Mouse (Mus musculus) CH12.LX (cell line): ENCODE measurements around the gene Psmb11. TPM values are rescaled to one million over a fixed set of nuclear protein-coding genes. Genes with fewer than 3 reads are reported as not detected.

ENCODE experiments used
- DNase-seq: peaks from one replicate; pipeline ENCODE4 v3.0.0-alpha.2; 2013; ENCODE audit errors: extremely low read depth
- H3K27ac ChIP-seq: 2 replicates; pipeline ENCODE4 v1.5.1; 2012; ENCODE audit warnings: low read depth, mild to moderate bottlenecking, control low read depth, moderate library complexity; ENCODE audit not compliant: insufficient read depth
- H3K27me3 ChIP-seq: replicated peaks from 2 replicates; pipeline ENCODE3; 2012; ENCODE audit warnings: inconsistent platforms
- H3K36me3 ChIP-seq, 2 experiments: replicated peaks in 1 of 2; 2 replicates each; pipeline versions ENCODE3 to v1.6.1; 2012; ENCODE audit warnings: inconsistent platforms in 1 of 2, low read length in 1 of 2, mild to moderate bottlenecking in 1 of 2, mixed read lengths in 1 of 2, moderate library complexity in 1 of 2; ENCODE audit not compliant: control insufficient read depth in 1 of 2, insufficient read depth in 1 of 2
- H3K4me1 ChIP-seq, 2 experiments: 2 replicates each; pipeline ENCODE4 v1.6.1; 2012; ENCODE audit warnings: inconsistent platforms in 1 of 2, moderate library complexity in 1 of 2; ENCODE audit not compliant: insufficient read depth in 2 of 2, control insufficient read depth in 1 of 2
- H3K4me2 ChIP-seq: 2 replicates; pipeline ENCODE4 v1.6.1; 2012; ENCODE audit warnings: low read depth, mild to moderate bottlenecking, control low read depth; ENCODE audit not compliant: poor library complexity, insufficient read depth, severe bottlenecking
- H3K4me3 ChIP-seq, 3 experiments: fragments of 150-350 bp in 1 of 3; sonication (generic) in 1 of 3; replicated peaks in 1 of 3; 2 replicates each; pipeline versions ENCODE3 to v1.5.1; 2011 to 2012; ENCODE audit warnings: low read depth in 2 of 3, low read length in 2 of 3, mild to moderate bottlenecking in 2 of 3, moderate library complexity in 2 of 3, control low read depth in 1 of 3, improper control_type of control experiment in 1 of 3, inconsistent platforms in 1 of 3, mixed read lengths in 1 of 3; ENCODE audit not compliant: poor library complexity in 1 of 3
- H3K79me2 ChIP-seq: replicated peaks from 2 replicates; pipeline ENCODE4 v1.6.1; 2012; ENCODE audit warnings: mild to moderate bottlenecking, moderate library complexity; ENCODE audit not compliant: control insufficient read depth, poor library complexity, insufficient read depth, severe bottlenecking; ENCODE audit errors: extremely low read depth
- H3K9ac ChIP-seq: 2 replicates; pipeline ENCODE4 v1.6.1; 2012; ENCODE audit warnings: low read depth, mild to moderate bottlenecking, control low read depth, moderate library complexity; ENCODE audit not compliant: insufficient read depth
- H3K9me3 ChIP-seq: replicated peaks from 2 replicates; pipeline ENCODE3; 2012; ENCODE audit warnings: low read length, inconsistent platforms, mixed read lengths
- BHLHE40 ChIP-seq: IDR thresholded peaks from 2 replicates; pipeline ENCODE4 v1.6.1; 2011; ENCODE audit warnings: mild to moderate bottlenecking, low read depth, low read length, improper control_type of control experiment
- CHD1 ChIP-seq: IDR thresholded peaks from 2 replicates; pipeline ENCODE4 v1.6.1; 2012; ENCODE audit warnings: low read depth, low read length, improper control_type of control experiment, inconsistent platforms
- CTCF ChIP-seq, 2 experiments: IDR thresholded peaks in 1 of 2; conservative IDR thresholded peaks in 1 of 2; 2 replicates each; pipeline ENCODE4 v1.5.1; 2011 to 2012; ENCODE audit warnings: low read depth in 2 of 2, low read length in 2 of 2, improper control_type of control experiment in 1 of 2, inconsistent platforms in 1 of 2, mild to moderate bottlenecking in 1 of 2, moderate library complexity in 1 of 2
- E2F4 ChIP-seq: IDR thresholded peaks from 2 replicates; pipeline ENCODE4 v1.6.1; 2011; ENCODE audit warnings: low read depth, low read length, improper control_type of control experiment; ENCODE audit not compliant: insufficient replicate concordance
- ELF1 ChIP-seq: IDR thresholded peaks from 2 replicates; pipeline ENCODE4 v1.6.1; 2014; ENCODE audit warnings: low read depth, mild to moderate bottlenecking, inconsistent platforms, low read length, improper control_type of control experiment
- EP300 ChIP-seq: IDR thresholded peaks from 2 replicates; pipeline ENCODE4 v1.6.1; 2011; ENCODE audit warnings: low read length, improper control_type of control experiment
- ETS1 ChIP-seq: conservative IDR thresholded peaks from 2 replicates; pipeline ENCODE4 v1.6.1; 2012; ENCODE audit warnings: low read depth, mild to moderate bottlenecking, inconsistent platforms, low read length, improper control_type of control experiment, moderate library complexity
- GABPA ChIP-seq: IDR thresholded peaks from 2 replicates; pipeline ENCODE4 v1.6.1; 2012; ENCODE audit warnings: low read depth, low read length, improper control_type of control experiment, inconsistent platforms; ENCODE audit not compliant: insufficient replicate concordance
- HCFC1 ChIP-seq: IDR thresholded peaks from 2 replicates; pipeline ENCODE4 v1.6.1; 2012; ENCODE audit warnings: low read depth, mild to moderate bottlenecking, inconsistent platforms, low read length, improper control_type of control experiment
- JUN ChIP-seq: IDR thresholded peaks from 2 replicates; pipeline ENCODE4 v1.6.1; 2011; ENCODE audit warnings: low read depth, mild to moderate bottlenecking, low read length, improper control_type of control experiment, moderate library complexity; ENCODE audit not compliant: insufficient read depth
- JUND ChIP-seq: conservative IDR thresholded peaks from 2 replicates; pipeline ENCODE4 v1.6.1; 2011; ENCODE audit warnings: low read depth, low read length, improper control_type of control experiment
- KAT2A ChIP-seq: IDR thresholded peaks from 2 replicates; pipeline ENCODE4 v1.6.1; 2012; ENCODE audit warnings: low read length, improper control_type of control experiment, inconsistent platforms; ENCODE audit not compliant: insufficient replicate concordance
- MAX ChIP-seq: IDR thresholded peaks from 2 replicates; pipeline ENCODE4 v1.6.1; 2011; ENCODE audit warnings: low read length, improper control_type of control experiment
- MAZ ChIP-seq: IDR thresholded peaks from 2 replicates; pipeline ENCODE4 v1.6.1; 2012; ENCODE audit warnings: low read depth, mild to moderate bottlenecking, inconsistent platforms, low read length, improper control_type of control experiment, moderate library complexity
- MXI1 ChIP-seq: IDR thresholded peaks from 2 replicates; pipeline ENCODE4 v1.6.1; 2011; ENCODE audit warnings: mild to moderate bottlenecking, low read depth, low read length, improper control_type of control experiment
- MYC ChIP-seq: IDR thresholded peaks from 2 replicates; pipeline ENCODE4 v1.6.1; 2011; ENCODE audit warnings: low read depth, mild to moderate bottlenecking, improper control_type of control experiment, low read length
- NELFE ChIP-seq: IDR thresholded peaks from 2 replicates; pipeline ENCODE4 v1.6.1; 2011; ENCODE audit warnings: low read depth, low read length, improper control_type of control experiment
- NRF1 ChIP-seq: IDR thresholded peaks from 2 replicates; pipeline ENCODE4 v1.6.1; 2014; ENCODE audit warnings: low read depth, mild to moderate bottlenecking, inconsistent platforms, low read length, improper control_type of control experiment, moderate library complexity
- PAX5 ChIP-seq: IDR thresholded peaks from 2 replicates; pipeline ENCODE4 v1.6.1; 2012; ENCODE audit warnings: low read length, inconsistent platforms, mixed read lengths
- POLR2A ChIP-seq: IDR thresholded peaks from 2 replicates; pipeline ENCODE4 v1.6.1; 2011; ENCODE audit warnings: low read depth, mild to moderate bottlenecking, improper control_type of control experiment, low read length
- RAD21 ChIP-seq: IDR thresholded peaks from 2 replicates; pipeline ENCODE4 v1.6.1; 2011; ENCODE audit warnings: low read depth, mild to moderate bottlenecking, low read length, improper control_type of control experiment, moderate library complexity
- SMC3 ChIP-seq: IDR thresholded peaks from 2 replicates; pipeline ENCODE4 v1.6.1; 2011; ENCODE audit warnings: low read depth, low read length, improper control_type of control experiment
- TBP ChIP-seq: conservative IDR thresholded peaks from 2 replicates; pipeline ENCODE4 v1.6.1; 2011; ENCODE audit warnings: low read depth, low read length, improper control_type of control experiment
- TCF12 ChIP-seq: IDR thresholded peaks from 2 replicates; pipeline ENCODE4 v1.6.1; 2014; ENCODE audit warnings: low read depth, mild to moderate bottlenecking, inconsistent platforms, low read length, improper control_type of control experiment
- UBTF ChIP-seq: IDR thresholded peaks from 2 replicates; pipeline ENCODE4 v1.6.1; 2012; ENCODE audit warnings: low read depth, mild to moderate bottlenecking, inconsistent platforms, low read length, improper control_type of control experiment, moderate library complexity
- USF1 ChIP-seq: IDR thresholded peaks from 2 replicates; pipeline ENCODE4 v1.6.1; 2014; ENCODE audit warnings: low read depth, mild to moderate bottlenecking, inconsistent platforms, low read length, improper control_type of control experiment
- ZC3H11A ChIP-seq: IDR thresholded peaks from 2 replicates; pipeline ENCODE4 v1.6.1; 2012; ENCODE audit warnings: low read depth, mild to moderate bottlenecking, inconsistent platforms, low read length, improper control_type of control experiment
- ZMIZ1 ChIP-seq: IDR thresholded peaks from 2 replicates; pipeline ENCODE4 v1.6.1; 2012; ENCODE audit warnings: low read depth, mild to moderate bottlenecking, inconsistent platforms, low read length, improper control_type of control experiment
- ZNF384 ChIP-seq: IDR thresholded peaks from 2 replicates; pipeline ENCODE4 v1.6.1; 2012; ENCODE audit warnings: low read depth, low read length, improper control_type of control experiment, inconsistent platforms
- dilution Hi-C: fragments of 300-500 bp; cut with MboI; formaldehyde crosslinking; loops from 2 replicates; pipeline ENCODE4 v1.14.3; 2020; ENCODE audit warnings: low sequenced_read_pairs; ENCODE audit not compliant: extremely low pct_unique_long_range_greater_than_20kb, extremely low pct_ligation_motif_present
- in situ Hi-C: fragments of 300-500 bp; cut with MboI; formaldehyde crosslinking; loops from 3 replicates; pipeline ENCODE4 v1.14.3; 2019; ENCODE audit warnings: low sequenced_read_pairs, low pct_ligation_motif_present, low pct_unique_long_range_greater_than_20kb, mixed read lengths
- polyA plus RNA-seq: library from polyadenylated mRNA; unstranded; fragments of >175 nt; gene quantifications from 2 replicates; pipeline ENCODE4 v1.2.1, GENCODE M21; 2012; ENCODE audit warnings: low read depth; ENCODE audit not compliant: insufficient read length
- total RNA-seq, 2 experiments: library from RNA; depleted of rRNA; stranded (reverse); fragments of 300-350 nt in 1 of 2; fragments of >200 nt in 1 of 2; gene quantifications; 2 replicates each; pipeline ENCODE4 v1.2.3; 2012 to 2014

Psmb11 gene
- total and polyA plus RNA-seq, 3 experiments, result not detected

DNA sequence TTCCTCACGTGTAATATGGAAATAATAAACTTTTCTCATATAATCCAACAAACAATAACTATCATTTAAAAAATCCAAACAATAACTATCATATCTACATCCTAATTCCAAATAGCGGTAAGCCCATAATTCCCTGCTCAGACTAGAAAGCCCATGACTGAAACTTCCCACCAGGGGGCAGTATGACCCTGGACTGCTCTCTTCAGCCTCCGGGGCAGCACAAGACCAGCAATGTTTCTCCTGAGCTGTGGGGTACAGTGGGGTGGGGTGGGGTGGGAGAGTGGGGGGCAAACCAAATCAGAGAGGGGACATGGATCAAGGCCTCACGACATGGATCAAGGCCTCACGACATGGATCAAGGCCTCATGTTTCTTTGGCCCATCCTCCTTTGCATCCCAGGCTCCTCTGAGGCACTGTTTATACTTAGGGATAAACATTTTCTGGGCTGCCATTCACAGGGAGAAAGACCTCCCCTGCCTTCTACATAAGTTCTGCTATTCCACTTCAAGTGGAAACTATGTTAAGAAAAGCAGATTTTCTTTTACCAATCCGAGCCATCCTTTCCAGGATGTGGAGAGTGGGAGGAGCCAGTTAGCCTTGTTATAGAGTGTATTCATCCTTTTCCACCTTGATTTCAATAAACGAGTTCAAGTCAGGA is 37.4 kb upstream of the Psmb11 start:
- in situ Hi-C loops, result no loop called here
- peaks cover 0 to 12% of the 10 kb centered on the region in 2 experiments; a peak in 1 of 4 replicates for H3K4me1 ChIP-seq
- no peak overlapping the region for H3K27ac ChIP-seq
- dilution Hi-C loops, result no loop called here
- H3K9ac ChIP-seq, result no peak overlapping the region
- no peak overlapping the region for H3K4me2 ChIP-seq
- no peaks in the 10 kb centered on the region for H3K27me3 ChIP-seq
- H3K9me3 ChIP-seq, result no peaks in the 10 kb centered on the region
- no peak overlapping the region for H3K4me3 ChIP-seq
- DNase-seq, result peak; percentile 49
- no peak for TF ChIP-seq HCFC1
- TF ChIP-seq EP300, result no peak
- TF ChIP-seq ZC3H11A, result no peak
- TF ChIP-seq CHD1, result no peak
- peak; percentile 7 to 66; a peak in 2 of 4 replicates for TF ChIP-seq CTCF (conservative IDR thresholded peaks at IDR 0.05 in 1 of 2, IDR thresholded peaks at IDR 0.05 in 1 of 2; ENCODE audit: low read depth in 2 of 2, low read length in 2 of 2)
- TF ChIP-seq RAD21, result peak; percentile 38
- TF ChIP-seq ZMIZ1, result no peak
- TF ChIP-seq NELFE, result no peak
- no peak for TF ChIP-seq PAX5
- TF ChIP-seq GABPA, result no peak
- no peak for TF ChIP-seq E2F4
- no peak for TF ChIP-seq MXI1
- no peak for TF ChIP-seq JUN
- TF ChIP-seq MAX, result no peak
- TF ChIP-seq POLR2A, result no peak
- no peak for TF ChIP-seq KAT2A
- no peak for TF ChIP-seq ELF1
- TF ChIP-seq NRF1, result no peak
- no peak for TF ChIP-seq JUND
- peak; percentile 46 for TF ChIP-seq SMC3
- TF ChIP-seq MYC, result no peak
- peaks cover 3 to 17% of the 10 kb centered on the region in 2 experiments for H3K36me3 ChIP-seq
- H3K79me2 ChIP-seq, result no peaks in the 10 kb centered on the region

DNA sequence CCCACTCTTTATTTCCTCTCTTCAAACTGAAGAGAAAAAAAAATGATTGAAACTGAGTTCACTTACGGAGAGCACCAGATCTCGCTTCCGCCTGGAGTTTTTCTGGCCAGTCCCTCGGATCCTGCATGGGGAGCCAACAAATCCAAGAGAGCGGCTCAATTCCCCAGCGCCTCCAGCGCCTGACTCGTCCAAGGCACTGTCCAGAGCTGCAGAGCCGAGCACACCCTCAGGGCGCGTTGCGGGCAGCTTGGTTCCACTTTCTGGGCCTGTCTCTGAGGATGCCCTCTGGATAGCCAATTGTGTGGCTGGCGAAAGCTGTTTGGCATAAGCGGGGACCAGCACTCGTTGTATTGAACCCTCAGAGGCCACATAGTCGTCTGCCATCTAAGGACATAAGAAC is 30.2 kb upstream of the Psmb11 start:
- Histone ChIP-seq H3K36me3 (peaks cover 0 to 14% of the 10 kb centered on the region in 2 experiments), H3K4me3 (no peak overlapping the region), H3K9me3 (peaks cover 6% of the 10 kb centered on the region), H3K4me2 (no peak overlapping the region), H3K4me1 (no peaks in the 10 kb centered on the region), H3K9ac (no peak overlapping the region), H3K27ac (no peak overlapping the region), H3K79me2 (no peaks in the 10 kb centered on the region), H3K27me3 (no peaks in the 10 kb centered on the region)
- dilution Hi-C loops (no loop called here), in situ Hi-C loops (loop anchor here (5.0 kb wide), 1 partner anchor 46 kb away; no protein-coding TSS in a partner anchor)
- DNase-seq, result no peak
- TF ChIP-seq GABPA (no peak), MAZ (no peak), UBTF (no peak), TBP (no peak), USF1 (no peak), SMC3 (no peak), ETS1 (no peak), MAX (no peak), ZC3H11A (no peak), ZNF384 (no peak), TCF12 (no peak), BHLHE40 (no peak), MYC (no peak), PAX5 (no peak)
